Mouse (Mus musculus) heart, postnatal 0 days (tissue): Measurements from ENCODE around the gene Rpap3. TPM values are rescaled to one million over a fixed set of nuclear protein-coding genes. Genes with fewer than 3 reads are reported as not detected.

Experiments used
- ATAC-seq: fragments of 200-750 bp; cut with Nextera tagmentation; 2 replicates; pipeline ENCODE4 v1.8.0; 2017; ENCODE audit warnings: low read depth, moderate number of reproducible peaks, moderate library complexity; ENCODE audit not compliant: insufficient read depth
- DNase-seq: peaks from one replicate; pipeline ENCODE4 v3.0.0-alpha.2; 2016; ENCODE audit warnings: low spot score
- H3K27ac ChIP-seq: fragments of 300-500 bp; sonication (generic); 2 replicates; pipeline ENCODE4 v1.5.1; 2014; ENCODE audit warnings: low read depth, mild to moderate bottlenecking
- H3K27me3 ChIP-seq: fragments of 300-500 bp; sonication (generic); 2 replicates; pipeline ENCODE4 v1.6.1; 2014; ENCODE audit warnings: low read length, mixed read lengths; ENCODE audit not compliant: control insufficient read depth, insufficient read depth
- H3K36me3 ChIP-seq: fragments of 300-500 bp; sonication (generic); replicated peaks from 2 replicates; pipeline ENCODE4 v1.6.1; 2014; ENCODE audit warnings: low read length, mixed read lengths; ENCODE audit not compliant: control insufficient read depth, insufficient read depth
- H3K4me1 ChIP-seq: fragments of 300-500 bp; sonication (generic); 2 replicates; pipeline ENCODE4 v1.6.1; 2014; ENCODE audit warnings: antibody characterized with exemption; ENCODE audit not compliant: control insufficient read depth, insufficient read depth
- H3K4me2 ChIP-seq: fragments of 300-500 bp; sonication (generic); 2 replicates; pipeline ENCODE4 v1.6.1; 2014; ENCODE audit warnings: low read depth, mild to moderate bottlenecking, low read length, moderate library complexity
- H3K4me3 ChIP-seq: fragments of 300-500 bp; sonication (generic); 2 replicates; pipeline ENCODE4 v1.5.1; 2014; ENCODE audit warnings: low read depth, low read length
- H3K9ac ChIP-seq: fragments of 300-500 bp; sonication (generic); replicated peaks from 2 replicates; pipeline ENCODE4 v1.6.1; 2014; ENCODE audit warnings: low read depth, low read length, mixed read lengths
- H3K9me3 ChIP-seq: fragments of 300-500 bp; sonication (generic); replicated peaks from 2 replicates; pipeline ENCODE4 v1.6.1; 2016; ENCODE audit warnings: low read length; ENCODE audit not compliant: control insufficient read depth
- CTCF ChIP-seq: IDR thresholded peaks from 2 replicates; pipeline ENCODE4 v1.5.1; 2016; ENCODE audit warnings: antibody characterized with exemption, control low read depth, low read depth
- EP300 ChIP-seq: IDR thresholded peaks from 2 replicates; pipeline ENCODE4 v1.6.1; 2016; ENCODE audit warnings: antibody characterized with exemption, low read depth
- WGBS: fragments of 180-500 bp; shearing (Covaris S2); extraction: QIAGEN DNeasy Blood & Tissue Kit; methylation state at CpG from one replicate; pipeline ENCODE4 v1.1.7; 2014; 5-methylcytosine and 5-hydroxymethylcytosine counted together
- polyA plus RNA-seq: library from polyadenylated mRNA; unstranded; fragments of >200 nt; fragmentation: Nextera tagmentation; extraction: Ambion mirVana; gene quantifications from 2 replicates; pipeline ENCODE4 v1.2.1, GENCODE M21; 2015
- total RNA-seq: library from RNA; depleted of rRNA; stranded (reverse); fragments of >200 nt; gene quantifications from 2 replicates; pipeline ENCODE4 v1.2.3, GENCODE M21; 2014; ENCODE audit warnings: low replicate concordance

The Rpap3 gene
- total and polyA plus RNA-seq, 2 experiments from 2014 or later: 14.7 to 19.5 TPM

DNA sequence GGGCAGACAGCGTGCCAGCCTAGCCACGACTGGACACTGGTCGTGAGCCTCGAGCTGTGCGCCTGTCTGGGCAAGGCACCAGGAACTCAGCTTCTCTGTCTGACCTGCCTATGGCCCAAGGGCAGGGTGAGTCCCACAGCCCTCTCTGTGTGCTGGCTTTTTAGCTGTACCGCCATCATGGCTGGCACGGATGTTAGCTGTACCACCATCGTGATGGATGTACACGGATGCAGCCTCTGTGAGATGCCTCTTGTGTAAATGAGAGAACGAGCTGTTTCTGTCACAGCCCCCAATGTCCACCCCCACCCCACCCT is 39.2 kb downstream of the Rpap3 start:
- H3K27me3 ChIP-seq: no peaks in the 10 kb centered on the region
- ATAC-seq: no peak
- H3K4me1 ChIP-seq: 0 out of 2 replicates have a peak, but pooled peaks cover 10% of the 10 kb centered on the region
- H3K36me3 ChIP-seq: no peaks in the 10 kb centered on the region
- no peak overlapping the region for H3K9ac ChIP-seq
- no peaks in the 10 kb centered on the region for H3K9me3 ChIP-seq
- TF ChIP-seq EP300 (no peak), CTCF (no peak)
- H3K27ac ChIP-seq: no peak overlapping the region
- H3K4me2 ChIP-seq: no peak overlapping the region
- DNase-seq: no peak
- no peak overlapping the region for H3K4me3 ChIP-seq
- WGBS: 89% methylated on average over 10 of the region's 10 CpGs

DNA sequence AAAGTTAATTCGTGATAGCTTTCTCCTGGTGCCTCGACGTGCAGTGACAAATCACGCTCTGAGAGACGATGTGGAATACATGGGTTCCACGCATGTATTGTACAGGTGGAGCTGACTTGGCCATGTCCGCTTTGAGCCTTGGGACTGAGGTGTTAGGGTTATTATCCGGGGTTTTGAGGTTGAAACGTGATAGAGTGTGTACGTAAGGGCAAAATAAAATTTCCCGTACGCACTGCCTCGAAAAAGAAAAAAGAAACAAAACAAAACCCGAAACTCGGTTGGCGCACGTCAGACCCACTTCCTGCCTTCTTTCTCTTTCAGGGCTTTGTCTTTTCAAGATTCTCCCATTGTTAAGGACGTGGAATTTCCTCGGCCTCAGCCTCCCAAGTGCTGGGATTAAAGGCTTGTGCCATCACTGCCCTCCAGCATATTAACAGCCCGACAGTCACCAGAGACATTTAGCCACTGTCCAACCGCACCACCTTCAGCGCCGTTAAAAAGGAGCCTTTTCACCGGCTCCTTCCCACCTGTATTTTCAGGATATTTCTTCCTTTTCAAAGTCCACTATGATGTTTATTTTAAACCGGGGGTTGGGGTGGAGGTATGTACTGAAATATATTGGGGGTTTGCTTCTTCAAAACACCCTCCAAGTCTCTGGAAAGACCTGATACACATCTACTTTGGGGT is 39.7 kb downstream of the Rpap3 start:
- WGBS: 71% methylated on average over 25 of the region's 25 CpGs
- ATAC-seq (no peak), DNase-seq (no peak)
- no peak for TF ChIP-seq CTCF
- no peak for TF ChIP-seq EP300
- H3K9me3 ChIP-seq: no peaks in the 10 kb centered on the region
- H3K4me3 ChIP-seq: no peak overlapping the region
- H3K36me3 ChIP-seq: no peaks in the 10 kb centered on the region
- H3K9ac ChIP-seq: no peak overlapping the region
- no peak overlapping the region for H3K4me2 ChIP-seq
- no peaks in the 10 kb centered on the region for H3K27me3 ChIP-seq
- 0 out of 2 replicates have a peak, but pooled peaks cover 9% of the 10 kb centered on the region for H3K4me1 ChIP-seq
- H3K27ac ChIP-seq: no peak overlapping the region

DNA sequence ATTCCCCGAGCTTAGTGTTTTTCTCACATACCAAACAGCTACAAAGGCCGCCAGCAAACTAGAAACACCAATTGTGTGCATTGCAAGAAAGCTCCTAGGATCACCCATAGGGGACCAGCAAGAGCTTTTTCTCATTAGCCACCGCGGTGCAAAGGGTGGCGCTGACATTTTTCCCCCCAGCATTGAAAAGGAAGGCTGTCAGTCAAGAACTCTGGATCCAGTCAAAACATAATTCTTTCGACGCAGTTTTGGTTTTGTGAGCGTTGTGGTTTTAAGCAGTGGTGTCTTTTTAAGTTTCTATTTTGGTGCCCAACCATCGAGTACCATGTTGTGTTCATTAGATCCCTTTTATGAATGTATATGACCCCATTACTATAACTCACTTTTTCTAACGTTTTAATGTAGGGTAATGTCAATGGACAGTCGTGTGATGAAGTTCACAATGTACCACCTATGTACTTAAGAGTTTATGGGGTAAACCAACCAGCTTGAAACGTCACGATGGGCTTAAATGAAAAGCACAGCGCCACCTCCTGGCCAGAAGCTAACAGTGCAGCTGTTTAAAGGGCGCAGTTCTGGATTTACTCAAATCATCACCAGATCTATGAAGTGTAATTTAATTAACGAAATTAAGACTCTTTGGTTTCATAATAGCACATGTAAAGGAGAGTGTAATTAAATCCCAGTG is 40.5 kb downstream of the Rpap3 start:
- Histone ChIP-seq H3K4me1 (0 out of 2 replicates have a peak, but pooled peaks cover 1% of the 10 kb centered on the region), H3K4me3 (no peak overlapping the region), H3K27ac (no peak overlapping the region), H3K4me2 (no peak overlapping the region), H3K27me3 (no peaks in the 10 kb centered on the region), H3K36me3 (no peaks in the 10 kb centered on the region), H3K9ac (no peak overlapping the region), H3K9me3 (no peaks in the 10 kb centered on the region)
- ATAC-seq (no peak), DNase-seq (peak; percentile 11)
- peak; percentile 53 for TF ChIP-seq CTCF
- TF ChIP-seq EP300: no peak
- 64% methylated on average over 16 of the region's 16 CpGs for WGBS

DNA sequence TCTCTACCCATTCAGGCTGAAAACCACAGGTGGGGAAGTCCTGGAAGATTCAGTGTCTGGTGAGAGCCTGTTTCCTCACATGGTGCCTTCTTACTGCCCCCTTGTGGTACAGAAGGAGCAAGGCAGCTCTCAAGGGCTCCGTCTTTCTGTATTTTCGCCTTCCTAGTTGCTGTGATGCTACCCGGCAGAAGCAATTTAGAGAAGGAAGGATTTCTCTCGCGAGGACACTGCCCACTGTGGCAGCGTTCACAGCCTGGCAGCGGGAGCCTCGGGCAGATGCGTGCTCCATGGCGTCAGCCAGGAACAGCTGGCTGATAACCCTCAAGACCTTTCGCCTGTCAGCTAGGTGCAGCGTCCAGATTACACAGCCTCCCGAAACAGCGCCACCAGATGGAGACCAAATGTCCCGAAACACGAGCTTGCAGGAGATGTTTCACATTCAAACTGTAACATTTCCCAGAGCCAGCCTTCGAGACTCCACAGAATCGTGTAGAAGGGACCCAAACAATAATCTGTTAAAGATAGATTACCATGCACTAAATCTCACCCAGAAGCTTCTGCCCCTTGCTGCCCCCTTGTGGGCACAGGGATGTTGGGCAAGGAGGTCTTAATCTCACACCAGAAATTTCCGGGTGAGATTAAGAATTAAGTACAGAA is 41.7 kb downstream of the Rpap3 start:
- H3K27ac ChIP-seq: peak overlapping the region; percentile 33; the same call in 1 of the 2 replicates
- no peaks in the 10 kb centered on the region for H3K4me1 ChIP-seq
- H3K36me3 ChIP-seq: no peaks in the 10 kb centered on the region
- ATAC-seq: peak; percentile 73
- 4% methylated on average over 19 of the region's 19 CpGs for WGBS
- peak; percentile 86 for DNase-seq
- peak overlapping the region; percentile 54 for H3K4me3 ChIP-seq
- no peak for TF ChIP-seq EP300
- peak; percentile 83 for TF ChIP-seq CTCF
- no peaks in the 10 kb centered on the region for H3K9me3 ChIP-seq
- peak overlapping the region; percentile 80 for H3K4me2 ChIP-seq
- H3K27me3 ChIP-seq: no peaks in the 10 kb centered on the region
- H3K9ac ChIP-seq: peak overlapping the region; percentile 59

DNA sequence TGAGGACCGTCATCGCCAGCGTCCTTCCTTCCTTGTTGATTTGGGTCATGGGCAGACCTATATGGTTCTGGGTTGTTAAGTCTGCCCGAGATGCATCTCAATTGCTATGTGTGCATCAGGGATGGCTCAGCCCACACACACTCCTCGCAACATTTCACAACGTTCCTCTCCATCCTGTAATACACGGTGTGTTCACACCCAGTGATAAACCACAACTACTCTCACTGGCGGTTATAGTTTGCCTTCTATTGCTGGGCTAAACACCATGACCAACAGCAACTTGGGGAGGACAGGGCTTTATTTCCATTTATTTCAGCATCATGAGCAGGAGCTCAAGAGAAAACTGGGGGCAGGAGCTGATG is 46.9 kb downstream of the Rpap3 start:
- Histone ChIP-seq H3K36me3 (no peaks in the 10 kb centered on the region), H3K4me3 (no peak overlapping the region), H3K4me2 (peak overlapping the region; percentile 35; the same call in 1 of the 2 replicates), H3K9me3 (no peaks in the 10 kb centered on the region), H3K27me3 (no peaks in the 10 kb centered on the region), H3K4me1 (no peaks in the 10 kb centered on the region), H3K9ac (no peak overlapping the region), H3K27ac (no peak overlapping the region)
- DNase-seq (no peak), ATAC-seq (no peak)
- WGBS: 73% methylated on average over 8 of the region's 8 CpGs
- TF ChIP-seq CTCF (no peak), EP300 (no peak)
